ENCODE assay signal across 25 mouse cellular contexts in genomic region chr10:88797452-88797851, GRCm38 (mm10). TPM values are rescaled to one million over a fixed set of nuclear protein-coding genes. Genes with fewer than 3 reads are reported as not detected.
DNase-seq lines count a peak whose midpoint lies in the region; ATAC-seq and TF ChIP-seq lines count a peak whose summit lies in the region.
"Had no signal": no experiment of that assay in that cellular context is flagged by ENCODE, and none has a peak within 500 bp of the region (broad histone marks: within the 10 kb centered on the region; RNA-seq: fewer than 3 reads in every experiment).

No protein-coding gene starts in this region.

- DNase-seq in adrenal gland, adult 2 months, result peak; percentile 30
- DNase-seq in adrenal gland, postnatal 4 days (ENCODE audit: low spot score in 2 of 2), result no peak
- peak; percentile 56 for DNase-seq in midbrain, embryonic 11.5 days (ENCODE audit: low spot score, missing footprints)
- DNase-seq in urinary bladder, postnatal 25 days (ENCODE audit: low spot score), result no peak
- no peak for DNase-seq in heart, adult 11 months
- DNase-seq: adrenal gland, postnatal 10 days; adrenal gland, postnatal 25 days; B cell, adult 2 months; cerebellum, adult 11-12 months; cerebellum, adult 2 months; cerebellum, adult 9-10 months; cerebellum, postnatal 10 days; cerebellum, postnatal 25 days; forebrain, postnatal 0 days had no signal

- H3K9me3 ChIP-seq in midbrain, embryonic 11.5 days (ENCODE audit: control insufficient read depth, low read length), result no peaks in the 10 kb centered on the region
- H3K9me3 ChIP-seq in midbrain, embryonic 16.5 days (replicated peaks; ENCODE audit: control insufficient read depth, low read length, poor library complexity, severe bottlenecking), result no peaks in the 10 kb centered on the region
- H3K9me3 ChIP-seq in intestine, postnatal 0 days (ENCODE audit: control insufficient read depth), result no peaks in the 10 kb centered on the region
- H3K9me3 ChIP-seq: embryonic facial prominence, embryonic 10.5 days; embryonic facial prominence, embryonic 12.5 days; forebrain, embryonic 13.5 days; forebrain, embryonic 15.5 days; G1E had no signal

- no peak overlapping the region for H3K4me3 ChIP-seq in midbrain, embryonic 11.5 days (ENCODE audit: low read depth, low read length)
- H3K4me3 ChIP-seq in midbrain, embryonic 16.5 days (ENCODE audit: low read depth, low read length), result no peak overlapping the region
- H3K4me3 ChIP-seq in intestine, postnatal 0 days (ENCODE audit: low read depth, low read length), result no peak overlapping the region
- H3K4me3 ChIP-seq: embryonic facial prominence, embryonic 10.5 days; embryonic facial prominence, embryonic 12.5 days; forebrain, embryonic 13.5 days; forebrain, embryonic 15.5 days had no signal

- H3K4me1 ChIP-seq in midbrain, embryonic 11.5 days (ENCODE audit: control insufficient read depth, insufficient read depth, low read length), result no peaks in the 10 kb centered on the region
- H3K4me1 ChIP-seq in midbrain, embryonic 16.5 days (ENCODE audit: control insufficient read depth, insufficient read depth, low read length), result no peaks in the 10 kb centered on the region
- H3K4me1 ChIP-seq in intestine, postnatal 0 days (replicated peaks; ENCODE audit: control insufficient read depth, insufficient read depth, low read length), result no peaks in the 10 kb centered on the region
- H3K4me1 ChIP-seq: embryonic facial prominence, embryonic 10.5 days; embryonic facial prominence, embryonic 12.5 days; forebrain, embryonic 13.5 days; forebrain, embryonic 15.5 days had no signal

- ATAC-seq in midbrain, embryonic 11.5 days (ENCODE audit: low FRiP score), result no peak
- ATAC-seq in midbrain, embryonic 16.5 days, result no peak
- no peak for ATAC-seq in intestine, postnatal 0 days
- ATAC-seq: activated CD4-positive, CD25-positive, alpha-beta regulatory T cell, adult 4 months; CD4-positive, CD25-positive, alpha-beta regulatory T cell, adult 4 months; forebrain, embryonic 13.5 days; forebrain, embryonic 15.5 days; forebrain, postnatal 0 days; Patski had no signal

- H3K27me3 ChIP-seq in midbrain, embryonic 11.5 days (ENCODE audit: control insufficient read depth, insufficient read depth, low read length), result no peaks in the 10 kb centered on the region
- no peaks in the 10 kb centered on the region for H3K27me3 ChIP-seq in midbrain, embryonic 16.5 days (ENCODE audit: control insufficient read depth, insufficient read depth, low read depth, low read length)
- H3K27me3 ChIP-seq in intestine, postnatal 0 days (replicated peaks; ENCODE audit: control insufficient read depth, insufficient read depth, low read length), result no peaks in the 10 kb centered on the region
- H3K27me3 ChIP-seq: CH12.LX; embryonic facial prominence, embryonic 12.5 days; forebrain, embryonic 13.5 days; forebrain, embryonic 15.5 days; Patski had no signal

- no peak overlapping the region for H3K4me2 ChIP-seq in midbrain, embryonic 11.5 days
- H3K4me2 ChIP-seq in midbrain, embryonic 16.5 days (ENCODE audit: low read length), result no peak overlapping the region
- no peak overlapping the region for H3K4me2 ChIP-seq in intestine, postnatal 0 days (replicated peaks; ENCODE audit: low read depth)
- H3K4me2 ChIP-seq: embryonic facial prominence, embryonic 12.5 days; forebrain, embryonic 13.5 days; forebrain, embryonic 15.5 days had no signal

- H3K27ac ChIP-seq in midbrain, embryonic 11.5 days (ENCODE audit: low read depth, low read length), result no peak overlapping the region
- no peak overlapping the region for H3K27ac ChIP-seq in midbrain, embryonic 16.5 days (ENCODE audit: low read length)
- peak overlapping the region; percentile 35 for H3K27ac ChIP-seq in intestine, postnatal 0 days (ENCODE audit: low read depth, low read length)
- H3K27ac ChIP-seq: embryonic facial prominence, embryonic 10.5 days; embryonic facial prominence, embryonic 12.5 days; forebrain, embryonic 13.5 days; forebrain, embryonic 15.5 days had no signal

- no peak for TF ChIP-seq CTCF in intestine, postnatal 0 days (IDR thresholded peaks at IDR 0.05; ENCODE audit: low read depth)

- 0 out of 2 replicates have a peak, but pooled peaks cover 5% of the 10 kb centered on the region for H3K36me3 ChIP-seq in midbrain, embryonic 11.5 days (ENCODE audit: control insufficient read depth, insufficient read depth, low read length)
- peaks cover 11% of the 10 kb centered on the region for H3K36me3 ChIP-seq in midbrain, embryonic 16.5 days (ENCODE audit: control insufficient read depth, insufficient read depth, low read length)
- peaks cover 46% of the 10 kb centered on the region for H3K36me3 ChIP-seq in intestine, postnatal 0 days (ENCODE audit: control insufficient read depth, insufficient read depth)

- no peak overlapping the region for H3K9ac ChIP-seq in midbrain, embryonic 11.5 days (ENCODE audit: low read length)
- no peak overlapping the region for H3K9ac ChIP-seq in midbrain, embryonic 16.5 days (ENCODE audit: low read depth, low read length)
- H3K9ac ChIP-seq in intestine, postnatal 0 days (ENCODE audit: low read depth, low read length), result no peak overlapping the region
- H3K9ac ChIP-seq: embryonic facial prominence, embryonic 12.5 days; forebrain, embryonic 13.5 days; forebrain, embryonic 15.5 days; forebrain, postnatal 0 days had no signal

RNA-seq across cellular contexts. Expression of gene Utp20, which starts 29.2 kb away (rescaled TPM):
- total RNA-seq in adrenal gland, adult 2 months (2021), result 10 to 100 TPM; 18.5 to 26.3 TPM
- polyA plus RNA-seq in adrenal gland, adult 2 months (2012; rRNA removed), result 1.8 and 2.9 TPM in 2 replicates
- total RNA-seq in adrenal gland, postnatal 4 days (2021), result 10 to 100 TPM; 28.7 to 30.6 TPM
- 17.6 and 22.8 TPM in 2 replicates for polyA plus RNA-seq in midbrain, embryonic 11.5 days (2014; fragmentation: Nextera tagmentation; extraction: Ambion mirVana)
- 8.0 and 10.9 TPM in 2 replicates for polyA plus RNA-seq in midbrain, embryonic 16.5 days (2015; fragmentation: Nextera tagmentation; extraction: Ambion mirVana)
- 4.6 and 5.1 TPM in 2 replicates for polyA plus RNA-seq in intestine, postnatal 0 days (2015; fragmentation: Nextera tagmentation; extraction: Ambion mirVana)

Comparison
In these comparisons a context has a peak if more than half of its experiments do, and no peak if none do; other contexts are left out.
1. DNase-seq: peak in adrenal gland, adult 2 months (single experiment) and midbrain, embryonic 11.5 days (single experiment); none in adrenal gland, postnatal 4 days (0 of 2), urinary bladder, postnatal 25 days (single experiment) and heart, adult 11 months (single experiment).